Mouse (Mus musculus): ENCODE results near the gene Corin.

DNA sequence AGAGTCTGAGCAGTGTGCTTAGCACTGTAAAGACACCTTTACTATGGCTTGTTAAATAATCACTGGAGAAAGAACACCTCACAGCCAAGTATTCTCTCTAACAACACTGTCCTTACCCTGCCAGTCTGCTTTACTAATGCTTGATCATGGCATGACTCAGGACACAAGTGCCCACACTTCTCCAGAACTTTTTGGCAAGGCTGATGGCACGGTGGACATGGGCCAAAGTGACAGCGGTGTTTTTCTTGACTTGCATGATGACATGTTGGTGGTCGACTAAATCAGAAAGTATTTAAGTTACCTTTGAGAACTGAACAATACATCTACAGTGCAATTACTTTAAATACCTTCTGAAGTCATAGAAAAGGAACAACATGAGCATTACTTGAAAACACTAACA is 24.6 kb upstream of the Corin start:
- no peak for TF ChIP-seq EP300 (IDR thresholded peaks at IDR 0.05; ENCODE audit: low read depth)
- no peak for TF ChIP-seq CTCF (IDR thresholded peaks at IDR 0.05; ENCODE audit: low read depth)
